Mouse (Mus musculus): ENCODE data around the gene Il1r1.

The Il1r1 gene

GRCm38 (mm10) chr1:40358771-40359181 is 133.9 kb downstream of the Il1r1 start:
- peak; percentile 39 for DNase-seq (ENCODE audit: extremely low read depth, insufficient read length, low spot score)

GRCm38 (mm10) chr1:40359731-40360130 is 134.9 kb downstream of the Il1r1 start:
- no peak for DNase-seq (ENCODE audit: extremely low read depth, insufficient read length, low spot score)

- no peak for DNase-seq (ENCODE audit: extremely low read depth, insufficient read length, low spot score)
Measured at GRCm38 (mm10) chr1:40360969-40361368, 136.1 kb downstream of the Il1r1 start.

- DNase-seq (ENCODE audit: extremely low read depth, insufficient read length, low spot score), result no peak
Measured at GRCm38 (mm10) chr1:40361596-40361995, 136.7 kb downstream of the Il1r1 start.

- no peak for DNase-seq (ENCODE audit: extremely low read depth, insufficient read length, low spot score)
Measured at GRCm38 (mm10) chr1:40362784-40363183, 137.9 kb downstream of the Il1r1 start.
